Mouse (Mus musculus) thymus, adult 2 months (tissue): ENCODE results near the gene Unc13a.
"Not testable (repeated sequence)": the region's sequence is repeated elsewhere in the genome, so short reads cannot be mapped to it uniquely, and the experiment has no call there.

Source experiments
- CTCF ChIP-seq: fragments of 200-500 bp; IDR thresholded peaks from 2 replicates; pipeline ENCODE4 v1.5.1; 2012; ENCODE audit warnings: mild to moderate bottlenecking, control low read depth, low read length, moderate library complexity, borderline replicate concordance; ENCODE audit not compliant: control insufficient read depth, poor library complexity, insufficient read depth; ENCODE audit errors: extremely low read depth
- POLR2A ChIP-seq: fragments of 200-500 bp; IDR thresholded peaks from 2 replicates; pipeline ENCODE4 v1.6.1; 2012; ENCODE audit warnings: mild to moderate bottlenecking, low read length, control low read depth, moderate library complexity; ENCODE audit not compliant: control insufficient read depth, poor library complexity, insufficient read depth; ENCODE audit errors: extremely low read depth

GRCm38 (mm10) chr8:71695456-71695855 is 23.9 kb upstream of the Unc13a start:
- peak; percentile 60; the same call in 1 of the 2 replicates for TF ChIP-seq CTCF
- not testable (repeated sequence) for TF ChIP-seq POLR2A
